Mouse (Mus musculus): ENCODE measurements around the gene Plac8.

Gene Plac8

DNA sequence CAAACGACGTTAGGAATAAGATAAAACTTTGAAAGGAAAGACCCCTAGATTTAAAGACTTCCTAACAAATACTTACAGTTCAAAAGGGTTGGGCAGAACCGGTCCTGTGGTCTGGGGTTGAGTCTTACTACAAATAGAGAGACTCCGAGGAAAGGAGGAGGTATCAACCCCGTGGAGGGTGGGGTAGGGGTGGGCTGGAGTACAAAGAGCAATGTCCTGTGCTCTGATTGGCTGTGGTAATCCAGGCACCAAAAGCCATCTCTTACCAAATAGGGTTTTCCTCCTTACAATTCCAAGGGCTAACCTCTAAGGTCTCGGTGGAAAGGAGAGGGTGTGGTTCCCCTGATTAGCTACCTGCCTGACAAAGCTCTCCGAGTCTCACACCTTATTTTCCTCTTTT is at the start of gene Plac8:
Gene Plac8, minus strand, starts transcription at position 177 of the 400 bp plus-strand sequence.
- no peak for DNase-seq (ENCODE audit: low spot score in 2 of 2)

- no peak for DNase-seq (ENCODE audit: low spot score in 2 of 2)
Observed at GRCm38 (mm10) chr5:100620952-100621351, 48.9 kb upstream of the Plac8 start.

GRCm38 (mm10) chr5:100619586-100620275 is 47.7 kb upstream of the Plac8 start:
- no peak for DNase-seq (ENCODE audit: low spot score in 2 of 2)

DNA sequence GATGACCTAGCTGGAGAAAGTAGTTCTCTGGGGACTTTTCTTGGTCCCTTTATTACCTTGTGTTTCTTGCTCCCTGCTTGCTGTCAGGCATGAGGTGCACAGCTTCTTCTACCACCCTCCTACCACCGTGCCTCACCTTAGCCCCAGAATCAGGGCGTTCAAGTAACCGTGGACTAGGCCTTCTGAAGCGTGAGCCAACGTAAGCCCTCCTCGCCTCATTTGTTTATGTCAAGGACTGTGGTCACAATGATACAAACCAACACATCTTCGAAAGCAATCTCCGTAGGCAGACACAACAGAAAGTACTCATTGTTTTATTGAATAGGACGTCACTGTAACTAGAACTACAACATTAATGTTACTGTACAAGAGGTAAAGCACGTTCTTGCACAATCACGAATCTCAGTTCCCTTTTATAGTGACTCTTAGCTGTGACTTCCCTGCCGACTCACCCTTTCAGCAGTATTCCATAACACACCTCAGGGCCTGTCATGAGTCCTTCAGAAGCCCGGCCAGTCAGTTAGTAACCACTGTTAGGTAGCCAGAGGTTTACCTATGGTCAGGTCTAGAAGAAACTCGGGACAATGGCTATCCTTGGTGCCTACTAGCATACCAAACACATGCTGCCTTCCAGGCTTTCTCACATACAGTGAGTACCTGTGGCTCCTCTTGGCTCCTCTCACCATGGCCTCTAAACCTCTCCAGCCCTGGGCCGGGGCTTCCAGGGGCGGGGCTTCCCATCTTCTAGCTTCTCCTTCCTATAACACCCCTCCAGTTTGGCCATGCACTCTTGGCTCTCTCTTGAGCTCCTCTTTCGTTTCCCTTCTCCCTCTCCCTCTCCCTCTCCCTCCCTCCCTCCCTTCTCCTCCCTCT is 42.1 kb upstream of the Plac8 start:
- no peak for DNase-seq (ENCODE audit: low spot score in 2 of 2)

GRCm38 (mm10) chr5:100607868-100608267 is 35.8 kb upstream of the Plac8 start:
- no peak for DNase-seq (ENCODE audit: low spot score in 2 of 2)

- DNase-seq (ENCODE audit: low spot score in 2 of 2), result no peak
Observed at GRCm38 (mm10) chr5:100607090-100607762, 35.2 kb upstream of the Plac8 start.

DNA sequence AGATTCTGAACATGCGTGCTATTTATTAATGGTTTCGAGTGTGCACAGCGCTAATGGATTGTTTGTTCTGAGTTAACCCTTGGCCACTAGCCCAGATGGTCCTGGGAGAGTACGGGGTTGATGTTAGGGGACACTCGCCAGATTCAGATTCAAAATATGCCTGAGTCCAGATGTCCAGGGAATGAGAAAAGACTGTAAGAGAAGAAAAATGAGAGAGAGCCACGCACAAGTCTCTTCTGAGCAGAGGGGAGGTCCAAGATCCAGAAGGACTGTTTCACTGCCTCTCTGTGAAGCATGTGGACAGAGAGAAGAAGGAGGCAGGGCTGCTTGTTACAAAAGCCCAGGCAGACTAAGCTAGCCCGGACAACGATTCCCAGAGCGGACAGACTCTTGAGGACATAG is 33.8 kb upstream of the Plac8 start:
- DNase-seq (ENCODE audit: low spot score in 2 of 2), result no peak

- DNase-seq (ENCODE audit: low spot score in 2 of 2), result no peak
Observed at GRCm38 (mm10) chr5:100604061-100604460, 32.0 kb upstream of the Plac8 start.

GRCm38 (mm10) chr5:100601864-100602263 is 29.8 kb upstream of the Plac8 start:
- DNase-seq (ENCODE audit: low spot score in 2 of 2), result no peak

GRCm38 (mm10) chr5:100598961-100599463 is 27.0 kb upstream of the Plac8 start:
- no peak for DNase-seq (ENCODE audit: low spot score in 2 of 2)

GRCm38 (mm10) chr5:100597886-100598485 is 25.9 kb upstream of the Plac8 start:
- no peak for DNase-seq (ENCODE audit: low spot score in 2 of 2)

- no peak for DNase-seq (ENCODE audit: low spot score in 2 of 2)
Observed at GRCm38 (mm10) chr5:100595999-100596398, 24.0 kb upstream of the Plac8 start.

DNA sequence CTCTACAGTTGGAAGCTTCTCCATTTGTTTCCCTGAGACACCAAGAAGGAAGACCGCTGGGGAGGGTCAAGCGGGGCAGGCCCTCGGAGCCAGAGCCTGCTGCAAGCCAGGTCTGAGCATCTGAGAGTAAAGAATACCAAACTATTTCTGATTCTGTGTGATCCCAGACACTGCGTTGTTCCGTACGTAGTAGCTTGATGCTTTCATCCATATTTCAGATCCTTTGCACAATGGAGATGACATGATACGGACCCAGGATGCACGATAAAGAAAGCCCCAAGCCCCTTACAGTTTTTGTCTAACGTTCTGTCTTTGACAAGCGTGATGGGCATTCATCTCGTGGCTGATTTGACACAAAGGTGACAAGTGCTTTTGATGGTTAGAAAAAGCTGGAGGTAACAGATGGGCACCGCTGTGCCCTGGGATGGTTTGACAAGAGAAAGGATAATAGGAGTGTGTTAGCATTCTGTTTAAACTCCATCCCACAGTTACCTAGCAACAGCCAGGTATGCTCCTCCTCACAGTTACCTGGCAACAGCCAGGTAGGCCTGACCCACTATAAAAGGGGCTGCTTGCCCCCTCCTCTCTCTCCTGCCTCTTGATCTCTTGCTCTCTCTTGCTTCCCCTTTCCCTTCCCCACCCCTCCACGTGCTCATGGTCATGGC is 22.9 kb upstream of the Plac8 start:
- DNase-seq (ENCODE audit: low spot score in 2 of 2), result no peak

GRCm38 (mm10) chr5:100590505-100590904 is 18.5 kb upstream of the Plac8 start:
- no peak for DNase-seq (ENCODE audit: low spot score in 2 of 2)

DNA sequence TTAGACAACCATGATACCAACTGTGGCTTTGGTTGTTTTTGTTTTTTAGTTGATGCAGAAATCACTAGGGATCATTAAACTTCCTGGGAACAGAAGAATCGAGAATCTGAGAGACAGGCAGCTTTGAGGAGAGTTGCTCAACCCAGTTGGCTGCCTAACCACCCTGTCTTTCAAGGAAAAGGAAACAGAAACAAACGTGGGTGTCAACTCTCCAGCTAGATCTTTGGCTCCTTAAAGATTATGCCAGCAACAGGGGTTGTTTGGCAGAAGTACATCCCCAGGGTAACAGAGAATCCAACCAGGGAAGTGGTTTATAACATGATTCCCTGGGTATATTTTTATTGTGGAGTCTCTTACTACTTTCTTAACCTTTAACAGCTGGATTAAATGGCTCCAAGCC is 15.6 kb upstream of the Plac8 start:
- no peak for DNase-seq (ENCODE audit: low spot score in 2 of 2)

GRCm38 (mm10) chr5:100587136-100587535 is 15.1 kb upstream of the Plac8 start:
- DNase-seq (ENCODE audit: low spot score in 2 of 2), result no peak

DNA sequence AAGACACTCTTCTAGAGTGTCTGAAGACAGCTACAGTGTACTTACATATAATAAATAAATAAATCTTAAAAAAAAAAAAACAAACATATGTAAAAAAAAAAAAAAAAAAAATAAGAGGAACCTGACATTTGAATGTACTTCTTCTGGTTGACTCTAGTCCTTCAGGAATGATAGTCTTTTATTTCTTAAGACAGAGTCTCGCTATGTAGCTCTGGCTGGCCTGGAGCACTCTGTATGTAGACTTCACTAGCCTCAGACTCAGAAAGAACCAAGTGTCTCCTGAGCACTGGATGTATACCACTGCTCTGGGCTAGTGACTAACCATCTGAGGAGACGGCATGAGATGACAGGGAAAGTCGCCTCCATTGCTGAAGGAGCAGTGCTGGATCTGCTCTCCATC is 13.6 kb upstream of the Plac8 start:
- no peak for DNase-seq (ENCODE audit: low spot score in 2 of 2)

DNA sequence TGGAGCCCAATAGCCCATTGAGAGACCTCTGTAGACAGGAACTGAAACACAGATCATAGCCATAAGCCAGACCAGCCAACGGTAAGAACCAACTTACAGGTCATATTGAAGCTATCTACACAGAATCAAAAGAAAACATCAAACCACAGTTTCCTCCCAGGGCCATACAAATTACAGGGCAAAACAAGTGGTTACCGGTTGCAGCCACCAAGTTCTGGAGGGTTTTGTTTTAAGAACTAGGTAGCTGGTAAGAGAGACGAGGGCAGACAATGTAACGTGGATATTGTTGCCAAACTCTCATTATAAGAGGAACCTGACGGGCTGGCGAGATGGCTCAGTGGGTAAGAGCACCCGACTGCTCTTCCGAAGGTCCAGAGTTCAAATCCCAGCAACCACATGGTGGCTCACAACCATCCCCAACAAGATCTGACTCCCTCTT is 13.2 kb upstream of the Plac8 start:
- DNase-seq (ENCODE audit: low spot score in 2 of 2), result no peak

GRCm38 (mm10) chr5:100583066-100583465 is 11.0 kb upstream of the Plac8 start:
- DNase-seq (ENCODE audit: low spot score in 2 of 2), result no peak

GRCm38 (mm10) chr5:100582435-100582826 is 10.4 kb upstream of the Plac8 start:
- no peak for DNase-seq (ENCODE audit: low spot score in 2 of 2)

Data from cerebellum, postnatal 4 days (tissue).